Mouse (Mus musculus) embryonic fibroblast, embryonic 13.5 days (primary cell): ENCODE measurements around the gene Mroh2a. TPM values are rescaled to one million over a fixed set of nuclear protein-coding genes. Genes with fewer than 3 reads are reported as not detected.

Experiments used
- H3K27ac ChIP-seq: 2 replicates; pipeline ENCODE4 v1.5.1; 2012; ENCODE audit warnings: low read length, control low read depth, inconsistent platforms; ENCODE audit not compliant: insufficient read depth
- H3K4me1 ChIP-seq: 2 replicates; pipeline ENCODE4 v1.6.1; 2011; ENCODE audit warnings: low read length; ENCODE audit not compliant: control insufficient read depth, insufficient read depth
- H3K4me3 ChIP-seq: 2 replicates; pipeline ENCODE4 v1.5.1; 2011; ENCODE audit warnings: mild to moderate bottlenecking, control low read depth, low read length; ENCODE audit not compliant: insufficient read depth
- CTCF ChIP-seq: IDR thresholded peaks from 2 replicates; pipeline ENCODE4 v1.5.1; 2011; ENCODE audit warnings: mild to moderate bottlenecking, control low read depth, low read length, moderate library complexity, borderline replicate concordance; ENCODE audit not compliant: insufficient read depth
- POLR2A ChIP-seq: IDR thresholded peaks from 2 replicates; pipeline ENCODE4 v1.6.1; 2011; ENCODE audit warnings: low read depth, mild to moderate bottlenecking, control low read depth, low read length, moderate library complexity
- polyA plus RNA-seq: library from polyadenylated mRNA; stranded (reverse); fragments of >200 nt; gene quantifications from 2 replicates; pipeline ENCODE4 v1.2.4, GENCODE M21; 2011; ENCODE audit warnings: low read depth; ENCODE audit not compliant: missing spikeins, insufficient read length

The Mroh2a gene
- polyA plus RNA-seq, 1 experiment, result not detected

GRCm38 (mm10) chr1:88306543-88306942 lies 79.8 kb downstream of the Mroh2a start:
- H3K27ac ChIP-seq, result no peak overlapping the region
- no peaks in the 10 kb centered on the region for H3K4me1 ChIP-seq
- no peak overlapping the region for H3K4me3 ChIP-seq
- no peak for TF ChIP-seq CTCF
- no peak for TF ChIP-seq POLR2A

DNA sequence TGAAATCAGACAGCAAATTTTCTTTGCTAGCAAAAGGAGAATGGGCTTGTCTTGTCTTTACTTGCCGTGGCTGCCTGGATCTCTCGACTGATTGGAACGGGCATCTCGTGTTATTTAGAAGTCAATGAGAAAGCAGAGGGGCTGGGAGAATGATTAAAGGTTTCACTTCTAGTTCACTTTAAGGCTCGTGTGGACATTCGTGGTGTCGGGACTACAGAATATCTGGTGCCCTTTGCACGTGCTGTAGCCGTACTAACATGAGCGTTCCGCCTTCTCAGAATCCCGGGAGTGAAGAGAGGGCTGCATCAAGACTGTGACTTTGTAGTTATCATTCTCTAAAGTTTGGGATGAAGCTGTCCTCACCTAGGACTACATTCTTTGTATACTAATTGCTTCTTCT lies 80.4 kb downstream of the Mroh2a start:
- TF ChIP-seq POLR2A (no peak), CTCF (no peak)
- Histone ChIP-seq H3K27ac (no peak overlapping the region), H3K4me3 (no peak overlapping the region), H3K4me1 (no peaks in the 10 kb centered on the region)

DNA sequence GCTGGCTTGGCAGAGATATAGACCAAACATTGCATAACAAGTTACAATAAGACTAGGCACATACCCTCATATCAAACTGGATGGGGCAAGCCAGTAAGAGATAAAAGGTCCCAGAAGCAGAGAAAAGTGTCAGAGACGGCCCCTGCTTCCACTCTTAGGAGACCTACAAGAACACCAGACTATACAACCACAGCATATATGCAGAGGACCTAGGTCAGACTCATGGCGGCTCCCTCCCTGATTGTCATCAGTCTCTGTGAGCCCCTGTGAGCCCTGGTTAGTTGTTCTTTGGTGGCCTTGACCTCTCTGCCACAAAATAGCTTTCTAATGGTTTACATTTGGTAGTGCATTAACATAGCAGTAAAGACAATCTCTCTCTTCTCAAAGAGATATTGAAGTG lies 82.2 kb downstream of the Mroh2a start:
- TF ChIP-seq CTCF (no peak), POLR2A (no peak)
- no peaks in the 10 kb centered on the region for H3K4me1 ChIP-seq
- no peak overlapping the region for H3K27ac ChIP-seq
- H3K4me3 ChIP-seq, result no peak overlapping the region

DNA sequence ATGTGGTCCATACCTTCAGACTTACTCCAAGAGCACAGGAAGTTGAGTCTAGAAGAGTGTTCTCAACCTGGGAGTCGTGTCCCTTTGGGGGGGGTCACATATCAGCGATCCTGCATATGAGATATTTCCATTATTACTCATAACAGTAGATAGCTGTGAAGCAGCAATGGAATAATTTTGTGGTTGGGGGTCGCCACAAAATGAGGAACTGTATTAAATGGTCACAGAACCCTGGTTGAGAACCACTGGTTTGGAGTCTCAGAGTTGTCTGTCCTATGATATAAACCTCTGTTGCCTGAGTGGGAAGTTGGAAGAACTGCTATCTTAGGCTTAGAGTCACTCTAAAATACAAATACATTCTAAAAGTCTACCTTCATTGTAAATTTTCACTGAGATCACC lies 83.1 kb downstream of the Mroh2a start:
- H3K4me1 ChIP-seq, result no peaks in the 10 kb centered on the region
- H3K4me3 ChIP-seq, result no peak overlapping the region
- no peak overlapping the region for H3K27ac ChIP-seq
- TF ChIP-seq CTCF, result no peak
- no peak for TF ChIP-seq POLR2A

- H3K4me3 ChIP-seq, result no peak overlapping the region
- TF ChIP-seq POLR2A (no peak), CTCF (no peak)
- H3K27ac ChIP-seq, result no peak overlapping the region
- no peaks in the 10 kb centered on the region for H3K4me1 ChIP-seq
Measured at GRCm38 (mm10) chr1:88310349-88310748, 83.6 kb downstream of the Mroh2a start.

Other genes with a start within 250 kb of the Mroh2a start
- gene Usp40, start 218.4 kb upstream of the Mroh2a start, polyA plus RNA-seq, result 40.6 and 44.4 TPM in 2 replicates
- gene Ugt1a10, start 171.6 kb upstream of the Mroh2a start, polyA plus RNA-seq, result not detected in 2 replicates
- not detected in 2 replicates for gene Ugt1a9, start 156.2 kb upstream of the Mroh2a start, polyA plus RNA-seq
- gene Ugt1a8, start 139.2 kb upstream of the Mroh2a start, polyA plus RNA-seq, result not detected in 2 replicates
- 8.0 and 11.2 TPM in 2 replicates for gene Ugt1a7c, start 131.9 kb upstream of the Mroh2a start, polyA plus RNA-seq
- gene Ugt1a6b, start 123.7 kb upstream of the Mroh2a start, polyA plus RNA-seq, result 0.58 and 1.8 TPM in 2 replicates
- gene Ugt1a6a, start 92.2 kb upstream of the Mroh2a start, polyA plus RNA-seq, result 16.4 and 20.8 TPM in 2 replicates
- gene Ugt1a5, start 61.0 kb upstream of the Mroh2a start, polyA plus RNA-seq, result 0.39 TPM in 1 of 2 replicates, not detected in the other
- gene Ugt1a2, start 26.4 kb upstream of the Mroh2a start, polyA plus RNA-seq, result not detected in 2 replicates
- 3.0 and 3.9 TPM in 2 replicates for gene Dnajb3, start 21.2 kb upstream of the Mroh2a start, polyA plus RNA-seq
- gene Ugt1a1, start 15.0 kb upstream of the Mroh2a start, polyA plus RNA-seq, result not detected in 2 replicates
- gene Hjurp, start 50.6 kb downstream of the Mroh2a start, polyA plus RNA-seq, result 106 and 122 TPM in 2 replicates
- not detected in 2 replicates for gene Trpm8, start 50.7 kb downstream of the Mroh2a start, polyA plus RNA-seq
- gene Spp2, start 180.0 kb downstream of the Mroh2a start, polyA plus RNA-seq, result not detected in 2 replicates